Mouse (Mus musculus) embryonic stem cell, embryonic (primary cell): ENCODE measurements around the gene F2.

Experiments
- CTCF ChIA-PET, 4 experiments: fragments of 300-600 bp in 2 of 4; fragments of 350-600 bp in 2 of 4; sonication (Branson Sonifier 250); formaldehyde crosslinking; loops; one replicate each; lab custom pipeline; 2022; ENCODE audit warnings: inconsistent platforms in 2 of 4; lab: Charles Lee
- POLR2A ChIA-PET, 4 experiments: fragments of 300-600 bp in 2 of 4; fragments of 350-600 bp in 2 of 4; sonication (Branson Sonifier 250); formaldehyde crosslinking; loops; one replicate each; lab custom pipeline; 2022; ENCODE audit warnings: antibody characterized with exemption in 4 of 4, inconsistent platforms in 1 of 4; lab: Charles Lee

Gene F2

DNA sequence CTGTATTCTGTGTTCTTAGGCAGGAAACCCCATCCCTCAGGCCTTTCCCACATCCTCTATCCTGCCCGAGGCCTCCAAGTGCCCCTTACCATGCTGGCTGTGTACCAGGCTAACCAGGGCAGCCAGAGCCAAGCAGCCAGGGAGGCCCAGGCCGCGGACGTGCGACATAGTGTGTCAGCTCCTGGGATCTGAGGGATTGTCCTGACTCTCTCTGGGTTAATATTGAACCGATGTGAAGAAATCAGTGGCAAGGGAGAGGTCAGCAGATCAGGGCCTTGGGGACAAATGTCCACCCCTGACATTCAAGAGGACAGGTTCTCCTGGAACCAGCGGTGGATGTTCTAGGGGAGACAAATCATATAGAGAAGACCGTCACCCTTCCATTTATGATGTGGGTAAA, at the start of gene F2:
TSS of gene F2 (minus strand) at position 186 of the 400 bp plus-strand sequence.
- POLR2A ChIA-PET, result interaction anchor here (0.6 to 10.6 kb wide), 38 partner anchors 8 to 399 kb away, joined by 3 to 108 read pairs (median 5); partner anchors contain the start of genes Arhgap1 (in 3 of the 4), Zfp408 (in 3 of the 4), Ambra1 (in 1 of the 4) and Arfgap2 (in 1 of the 4)
- CTCF ChIA-PET, result interaction anchor here in 3 of 4 experiments (0.8 to 4.1 kb wide), 8 partner anchors 8 to 521 kb away, joined by 3 to 39 read pairs (median 3); partner anchors contain the start of genes Arhgap1 (in 1 of the 3) and Zfp408 (in 1 of the 3)

DNA sequence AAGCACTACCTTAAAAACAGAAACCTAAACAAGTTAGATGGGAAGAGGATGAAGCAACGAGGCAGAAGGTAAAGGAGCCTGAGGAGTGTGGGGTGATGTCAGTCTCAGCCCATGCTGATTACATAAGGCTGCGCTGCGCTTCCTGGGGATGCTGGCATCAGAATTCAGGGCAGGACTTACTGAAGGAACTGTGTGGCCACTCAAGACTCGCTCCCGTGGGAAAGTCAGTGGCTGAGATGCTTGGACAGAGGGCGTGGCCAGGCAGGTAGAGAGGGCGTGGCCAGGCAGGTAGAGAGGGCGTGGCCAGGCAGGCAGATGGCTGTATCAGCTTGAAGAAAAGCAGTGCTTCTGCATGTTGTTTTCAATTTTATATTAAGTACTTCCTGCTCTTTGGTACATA, 47.7 kb upstream of the F2 start:
- ChIA-PET CTCF (interaction anchor here in 3 of 4 experiments (0.9 to 1.6 kb wide), 5 partner anchors 10 to 31 kb away, joined by 3 to 7 read pairs (median 4); no protein-coding TSS in a partner anchor), POLR2A (interaction anchor here in 2 of 4 experiments (0.8 to 2.3 kb wide), 10 partner anchors 8 to 157 kb away, joined by 3 to 11 read pairs (median 4); partner anchors contain the start of genes Ambra1 (in 1 of the 2), Ckap5 (in 1 of the 2) and Harbi1 (in 1 of the 2))

DNA sequence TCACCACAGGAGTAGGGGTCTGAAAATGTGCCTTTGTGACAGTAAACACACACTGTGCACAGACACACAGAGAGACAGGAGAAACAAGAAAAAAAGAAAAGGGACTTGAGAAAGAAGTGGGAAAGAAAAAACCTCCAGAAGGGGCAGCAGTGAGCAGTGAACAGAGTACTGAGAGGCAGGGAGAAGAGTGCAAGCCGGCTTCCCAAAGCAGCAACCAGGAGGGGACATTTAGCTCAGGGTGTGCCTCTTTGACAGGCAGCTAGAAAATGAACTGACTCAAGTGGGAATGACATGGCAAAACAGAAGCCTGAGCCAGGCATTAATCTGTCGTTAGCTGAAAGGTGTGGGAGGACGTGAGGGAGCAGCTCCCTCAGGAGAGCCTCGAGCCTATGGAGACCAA, 46.6 kb upstream of the F2 start:
- POLR2A ChIA-PET, result interaction anchor here in 2 of 4 experiments (0.6 to 2.3 kb wide), 17 partner anchors 9 to 172 kb away, joined by 3 to 11 read pairs (median 4); partner anchors contain the start of genes Ambra1 (in 2 of the 2), Harbi1 (in 2 of the 2), Atg13 (in 1 of the 2) and Ckap5 (in 1 of the 2)
- CTCF ChIA-PET, result interaction anchor here (0.5 to 1.6 kb wide), 20 partner anchors 8 to 1269 kb away, joined by 3 to 8 read pairs (median 4); partner anchors contain the start of genes Atg13 (in 1 of the 4) and Harbi1 (in 1 of the 4)

DNA sequence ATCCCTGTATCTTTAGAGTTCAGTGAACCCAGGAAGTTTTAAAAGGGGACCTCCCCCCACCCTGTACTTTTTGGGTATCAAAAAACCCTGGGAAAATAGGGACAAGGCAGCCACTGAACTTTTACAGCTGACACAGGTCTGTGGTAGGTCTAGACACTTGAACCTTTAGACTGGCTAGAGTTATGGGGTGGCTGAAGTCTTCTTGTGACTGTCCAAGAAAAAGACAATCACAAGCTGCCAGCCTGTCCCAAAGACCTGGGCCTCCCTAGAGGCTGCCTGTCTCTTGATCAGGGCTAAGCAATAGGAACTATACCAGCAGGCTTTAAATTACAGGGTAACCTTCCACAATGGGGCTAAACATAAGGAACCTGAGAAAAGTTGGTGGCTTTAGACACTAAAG, 40.7 kb upstream of the F2 start:
- POLR2A ChIA-PET, result interaction anchor here in 2 of 4 experiments (0.6 kb wide), 3 partner anchors 226 to 412 kb away, joined by 3 to 8 read pairs (median 3); partner anchors contain the start of gene Arfgap2 (in 1 of the 2)
- CTCF ChIA-PET, result no interaction called here

DNA sequence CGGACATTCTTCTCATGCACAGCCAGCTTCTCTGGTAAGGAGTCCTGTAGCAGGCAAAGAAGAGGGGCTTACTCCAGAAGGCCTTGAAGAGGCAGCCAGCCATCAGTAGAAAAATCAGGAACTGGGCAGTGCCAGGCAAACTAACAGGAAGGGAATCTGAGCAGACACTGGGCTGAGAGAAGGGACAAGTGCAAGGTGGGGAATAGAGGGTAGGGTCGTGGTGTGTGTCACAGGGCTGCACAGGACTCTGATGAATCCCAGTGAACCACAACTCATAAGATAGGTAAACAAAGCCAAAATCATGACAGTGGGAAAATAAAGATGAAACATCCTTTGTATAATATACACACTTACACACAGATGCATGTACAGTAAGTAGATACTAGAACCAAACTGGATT, 40.2 kb upstream of the F2 start:
- ChIA-PET CTCF (no interaction called here), POLR2A (no interaction called here)

DNA sequence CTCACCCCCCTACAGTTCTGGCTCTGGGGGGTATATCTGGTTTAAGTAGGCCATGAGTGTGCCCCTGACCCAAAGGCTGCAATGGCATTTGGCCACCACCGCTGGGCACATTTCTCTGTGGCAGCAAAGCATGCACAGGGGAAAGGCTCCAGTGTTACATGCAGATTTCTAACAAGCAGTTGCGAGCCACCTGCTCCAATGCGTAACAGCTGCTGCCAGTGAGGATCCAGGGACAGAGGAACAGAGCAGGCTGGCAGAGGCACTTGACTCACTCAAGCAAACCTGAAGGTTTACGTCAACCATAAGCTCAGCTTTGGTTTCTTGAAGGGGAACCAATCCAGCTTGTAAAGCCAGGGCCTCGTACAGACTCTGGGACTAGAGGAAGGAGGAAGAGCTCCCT, 38.7 kb upstream of the F2 start:
- ChIA-PET POLR2A (interaction anchor here in 3 of 4 experiments (0.6 to 3.1 kb wide), 8 partner anchors 8 to 50 kb away, joined by 3 to 14 read pairs (median 3); partner anchors contain the start of gene F2 (in 1 of the 3)), CTCF (interaction anchor here in 2 of 4 experiments (1.1 to 1.6 kb wide), 3 partner anchors 8 to 19 kb away, joined by 3 to 6 read pairs (median 4); no protein-coding TSS in a partner anchor)

DNA sequence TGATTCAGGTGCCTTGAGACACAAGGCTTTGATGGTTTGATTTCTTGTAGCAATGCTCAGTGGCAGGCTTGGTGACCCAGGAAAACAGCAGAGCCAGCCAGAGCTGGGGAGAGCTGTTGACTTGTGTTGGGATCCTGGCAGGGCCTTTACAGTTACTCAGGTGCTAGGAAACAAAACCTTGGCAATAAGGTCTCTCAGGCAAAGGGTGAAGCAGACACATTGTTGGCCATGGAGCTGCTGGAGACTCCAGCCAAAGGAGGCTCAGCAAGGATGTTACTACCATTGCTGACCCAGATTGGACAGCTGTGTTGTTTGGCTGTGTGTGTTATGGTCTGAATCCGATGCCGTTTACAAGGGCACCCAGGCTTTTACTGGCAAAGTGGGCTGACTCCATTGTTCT, 37.4 kb upstream of the F2 start:
- ChIA-PET CTCF (interaction anchor here in 2 of 4 experiments (1.4 to 1.8 kb wide), 4 partner anchors 10 to 17 kb away, joined by 4 to 7 read pairs (median 6); no protein-coding TSS in a partner anchor), POLR2A (interaction anchor here in 3 of 4 experiments (0.6 to 8.4 kb wide), 23 partner anchors 8 to 382 kb away, joined by 3 to 40 read pairs (median 3); partner anchors contain the start of genes Ambra1 (in 2 of the 3), Arhgap1 (in 2 of the 3), Zfp408 (in 2 of the 3) and Atg13 (in 1 of the 3))

DNA sequence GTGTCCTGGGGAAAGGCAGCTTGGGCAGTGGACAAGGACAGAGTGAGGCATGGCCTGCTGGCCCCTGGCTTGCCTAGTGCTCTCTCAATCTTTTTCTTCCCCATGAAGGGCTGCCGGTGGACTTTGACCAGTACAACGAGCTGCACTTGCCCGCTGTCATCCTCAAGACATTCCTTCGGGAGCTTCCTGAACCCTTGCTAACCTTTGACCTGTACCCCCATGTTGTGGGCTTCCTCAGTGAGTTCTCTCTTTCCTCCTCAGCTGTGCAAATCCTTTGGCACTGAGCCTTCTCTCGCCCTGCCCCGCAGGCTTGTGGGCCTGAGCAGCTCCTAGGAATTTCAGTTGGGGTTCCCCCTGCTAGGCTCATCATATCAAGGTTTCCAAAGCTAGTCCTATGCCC, 33.8 kb upstream of the F2 start:
- ChIA-PET POLR2A (interaction anchor here in 2 of 4 experiments (0.7 to 8.4 kb wide), 4 partner anchors 12 to 41 kb away, joined by 3 to 40 read pairs (median 20); partner anchors contain the start of genes Atg13 (in 1 of the 2) and Harbi1 (in 1 of the 2)), CTCF (interaction anchor here in 2 of 4 experiments (1.0 to 1.8 kb wide), 2 partner anchors 13 to 24 kb away, joined by 3 to 4 read pairs; no protein-coding TSS in a partner anchor)

DNA sequence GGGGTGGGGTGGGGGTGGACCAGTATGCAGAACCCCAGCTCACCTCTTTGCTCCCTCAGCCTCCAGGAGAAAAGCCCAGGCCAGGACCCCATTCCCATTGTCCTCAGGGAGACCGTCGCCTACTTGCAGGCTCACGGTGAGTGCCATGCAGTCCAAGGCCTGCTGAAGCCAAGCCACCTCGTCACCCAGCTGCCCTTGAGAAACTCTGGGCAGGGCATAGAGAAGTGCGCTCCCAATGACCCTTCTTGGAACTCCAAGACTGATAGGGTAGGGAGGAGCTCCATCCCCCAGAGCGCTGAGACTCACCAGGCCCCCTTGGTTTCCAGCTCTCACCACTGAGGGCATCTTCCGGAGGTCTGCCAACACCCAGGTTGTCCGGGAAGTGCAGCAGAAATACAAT, 33.1 kb upstream of the F2 start:
- ChIA-PET POLR2A (interaction anchor here in 2 of 4 experiments (0.7 to 8.4 kb wide), 8 partner anchors 9 to 32 kb away, joined by 3 to 40 read pairs (median 4); no protein-coding TSS in a partner anchor), CTCF (interaction anchor here in 2 of 4 experiments (1.0 to 4.4 kb wide), 3 partner anchors 13 to 23 kb away, joined by 3 to 19 read pairs (median 4); no protein-coding TSS in a partner anchor)

DNA sequence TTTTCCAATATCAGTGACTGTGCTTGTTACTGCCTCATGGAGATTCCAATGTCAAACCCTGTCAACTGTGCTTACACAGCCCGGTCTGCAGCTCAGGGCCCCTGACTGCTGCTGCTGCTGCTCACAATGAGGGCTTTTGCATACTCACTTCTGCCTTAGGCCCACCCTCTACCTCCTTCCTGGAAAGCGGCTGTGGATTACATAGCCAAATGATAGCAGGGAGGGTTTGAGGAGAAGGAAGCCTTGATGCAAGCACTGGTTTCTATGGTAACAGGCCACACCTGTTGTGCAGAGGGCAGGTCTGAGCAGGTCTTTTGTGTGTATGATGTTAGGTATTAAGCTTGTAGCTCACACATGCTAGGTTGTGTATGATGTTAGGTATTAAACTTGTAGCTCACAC, 31.5 kb upstream of the F2 start:
- POLR2A ChIA-PET, result interaction anchor here in 3 of 4 experiments (0.7 to 8.4 kb wide), 18 partner anchors 9 to 43 kb away, joined by 3 to 40 read pairs (median 6); partner anchors contain the start of genes Arhgap1 (in 2 of the 3), Atg13 (in 2 of the 3), F2 (in 2 of the 3) and Harbi1 (in 2 of the 3)
- CTCF ChIA-PET, result interaction anchor here (0.5 to 4.4 kb wide), 5 partner anchors 11 to 251 kb away, joined by 3 to 19 read pairs (median 5); no protein-coding TSS in a partner anchor

DNA sequence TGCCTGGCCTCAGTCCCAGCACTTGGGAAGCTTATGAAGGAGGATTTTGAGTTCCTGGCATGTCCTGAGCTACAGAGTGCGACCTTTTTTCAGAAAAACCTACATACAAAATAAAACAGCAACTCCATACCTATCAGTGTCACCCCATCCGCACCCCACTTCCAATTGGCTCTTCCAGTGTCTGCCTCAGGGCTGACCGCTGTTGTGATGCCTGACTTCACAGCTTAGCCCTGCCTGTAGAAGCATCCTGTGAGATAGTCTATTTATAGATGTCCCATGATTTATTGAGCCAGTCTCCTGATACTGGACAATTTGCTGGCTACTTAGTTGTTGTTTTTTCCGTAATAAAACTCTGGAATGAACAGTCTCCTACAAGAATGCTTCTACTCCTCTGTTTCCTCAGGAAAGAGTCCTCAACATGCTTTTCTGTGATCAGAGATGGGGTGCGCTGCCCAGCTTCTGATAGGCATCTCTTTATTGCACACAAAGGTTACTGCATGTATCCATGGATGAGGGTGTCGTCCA, 30.2 kb upstream of the F2 start:
- CTCF ChIA-PET, result interaction anchor here in 1 of 4 experiments (4.4 kb wide), 1 partner anchor 10 kb away, joined by 19 read pairs; no protein-coding TSS in a partner anchor

DNA sequence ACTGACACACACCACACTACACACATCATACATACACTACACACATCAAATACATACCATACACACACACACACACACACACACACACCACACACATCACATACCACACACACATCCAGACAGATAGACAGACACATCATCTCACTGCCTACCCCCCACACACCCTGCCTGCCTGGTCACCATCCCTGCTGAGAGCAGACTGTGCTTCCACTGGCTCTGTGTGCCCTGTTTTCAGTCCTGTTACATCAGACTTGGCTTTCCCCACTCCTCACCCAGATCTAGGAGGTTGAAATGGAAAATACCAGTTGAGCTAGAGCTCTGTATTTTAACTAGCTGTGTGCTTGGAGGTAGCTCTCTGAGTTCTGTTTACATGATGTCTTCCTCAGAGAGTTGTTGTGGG, 28.6 kb upstream of the F2 start:
- ChIA-PET POLR2A (interaction anchor here in 1 of 4 experiments (1.0 kb wide), 1 partner anchor 15 kb away, joined by 3 read pairs; the partner anchor contains the start of genes Arhgap1 and Zfp408), CTCF (no interaction called here)

More for the DNA sequence above, 30.2 kb upstream of the F2 start:
- POLR2A ChIA-PET, result interaction anchor here in 2 of 4 experiments (0.5 to 8.4 kb wide), 12 partner anchors 8 to 704 kb away, joined by 3 to 40 read pairs (median 6); partner anchors contain the start of genes Arhgap1 (in 1 of the 2), F2 (in 1 of the 2) and Zfp408 (in 1 of the 2)

DNA sequence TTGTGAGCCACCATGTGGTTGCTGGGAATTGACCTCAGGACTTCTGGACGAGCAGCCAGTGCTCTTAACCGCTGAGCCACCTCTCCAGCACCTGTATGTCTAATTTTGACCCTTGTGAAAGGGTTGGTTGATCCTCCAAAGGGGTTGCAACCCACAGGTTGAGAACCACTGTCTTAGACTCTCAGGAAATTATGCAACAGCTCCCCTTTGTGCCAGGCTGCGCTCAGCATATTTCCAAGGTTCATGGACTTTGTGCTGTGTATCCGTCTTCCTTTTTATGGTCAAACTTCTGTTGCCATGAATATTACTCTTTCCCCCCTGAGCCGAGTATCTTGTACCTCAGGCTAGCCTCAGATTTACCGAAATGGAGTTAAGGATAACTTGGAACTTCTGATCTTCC, 24.8 kb upstream of the F2 start:
- ChIA-PET CTCF (interaction anchor here in 1 of 4 experiments (0.7 kb wide), 1 partner anchor 128 kb away, joined by 9 read pairs; no protein-coding TSS in a partner anchor), POLR2A (interaction anchor here in 1 of 4 experiments (1.2 to 1.4 kb wide), 2 partner anchors 11 to 22 kb away, joined by 3 to 4 read pairs; no protein-coding TSS in a partner anchor)

DNA sequence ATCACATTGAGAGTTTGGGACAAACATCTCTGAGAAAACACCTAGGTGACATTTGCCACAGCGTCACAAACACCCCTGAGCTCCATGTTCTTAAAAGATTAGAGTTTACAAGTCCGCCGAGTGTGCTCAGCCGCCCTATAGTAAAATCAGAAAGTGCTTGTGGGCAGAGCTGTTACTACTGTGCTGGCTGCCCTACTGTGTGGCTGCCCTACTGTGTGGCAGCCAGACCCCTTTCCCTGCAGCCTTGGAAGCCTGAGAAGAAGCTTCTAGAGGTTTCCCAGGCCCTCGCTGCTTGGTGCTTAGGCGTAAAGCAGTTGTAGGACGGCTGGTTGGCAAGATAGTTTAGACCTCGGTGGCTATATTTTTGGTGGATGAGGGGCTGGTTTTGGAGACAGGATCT, 23.4 kb upstream of the F2 start:
- ChIA-PET CTCF (interaction anchor here in 1 of 4 experiments (1.2 kb wide), 1 partner anchor 13 kb away, joined by 3 read pairs; no protein-coding TSS in a partner anchor), POLR2A (interaction anchor here in 3 of 4 experiments (1.0 to 2.2 kb wide), 7 partner anchors 8 to 31 kb away, joined by 3 to 9 read pairs (median 6); partner anchors contain the start of genes Arhgap1 (in 2 of the 3) and Zfp408 (in 2 of the 3))

DNA sequence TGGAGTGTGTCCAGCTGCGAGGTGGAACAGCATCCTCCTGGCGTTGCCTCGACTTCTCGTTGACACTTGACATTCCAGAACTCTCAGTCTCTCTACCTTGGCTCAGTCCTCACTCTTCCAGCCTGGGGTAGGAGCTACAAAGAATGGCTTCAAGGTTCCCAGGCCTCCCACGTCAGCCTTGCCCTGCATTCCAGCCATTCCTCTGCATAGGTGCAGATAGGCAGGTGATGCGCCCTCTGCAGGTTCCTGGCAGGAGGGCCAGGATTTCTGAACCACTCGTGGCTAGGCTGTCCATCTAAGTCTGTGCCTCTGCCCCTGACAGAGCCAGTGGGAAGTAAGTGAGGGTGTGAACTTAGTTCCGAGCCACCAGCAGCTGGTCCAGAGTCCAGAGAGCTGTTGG, 20.6 kb upstream of the F2 start:
- POLR2A ChIA-PET, result interaction anchor here in 3 of 4 experiments (0.5 to 4.5 kb wide), 29 partner anchors 10 to 747 kb away, joined by 3 to 38 read pairs (median 5); partner anchors contain the start of genes Ambra1 (in 2 of the 3), Atg13 (in 2 of the 3), F2 (in 2 of the 3) and Harbi1 (in 2 of the 3)
- CTCF ChIA-PET, result interaction anchor here (0.6 to 2.0 kb wide), 18 partner anchors 9 to 357 kb away, joined by 3 to 19 read pairs (median 4); partner anchors contain the start of gene F2 (in 1 of the 4)

DNA sequence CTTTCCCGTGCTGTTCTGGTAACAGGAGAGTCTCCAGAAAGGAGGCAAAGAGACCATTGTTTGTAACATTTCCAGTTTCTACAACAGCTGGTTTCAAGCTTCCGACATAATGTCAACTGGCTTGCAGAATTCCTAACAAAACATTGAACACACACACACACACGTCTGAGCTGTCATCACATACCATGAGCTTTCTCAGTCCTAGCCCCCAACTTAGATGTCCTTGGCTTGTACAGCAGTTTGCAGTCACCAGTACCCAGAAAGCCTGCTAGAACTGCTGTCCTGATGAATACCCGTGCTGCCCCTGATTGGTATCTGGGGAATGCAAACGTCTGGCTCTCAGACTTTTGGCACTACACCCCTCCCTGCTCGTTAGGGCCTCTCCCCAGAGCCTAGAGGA, 19.6 kb upstream of the F2 start:
- ChIA-PET CTCF (interaction anchor here in 2 of 4 experiments (1.1 to 2.0 kb wide), 5 partner anchors 9 to 168 kb away, joined by 3 to 19 read pairs (median 4); no protein-coding TSS in a partner anchor), POLR2A (interaction anchor here in 2 of 4 experiments (0.6 to 4.5 kb wide), 17 partner anchors 9 to 419 kb away, joined by 3 to 38 read pairs (median 7); partner anchors contain the start of genes F2 (in 2 of the 2), Atg13 (in 1 of the 2), Ddb2 (in 1 of the 2) and Harbi1 (in 1 of the 2))

DNA sequence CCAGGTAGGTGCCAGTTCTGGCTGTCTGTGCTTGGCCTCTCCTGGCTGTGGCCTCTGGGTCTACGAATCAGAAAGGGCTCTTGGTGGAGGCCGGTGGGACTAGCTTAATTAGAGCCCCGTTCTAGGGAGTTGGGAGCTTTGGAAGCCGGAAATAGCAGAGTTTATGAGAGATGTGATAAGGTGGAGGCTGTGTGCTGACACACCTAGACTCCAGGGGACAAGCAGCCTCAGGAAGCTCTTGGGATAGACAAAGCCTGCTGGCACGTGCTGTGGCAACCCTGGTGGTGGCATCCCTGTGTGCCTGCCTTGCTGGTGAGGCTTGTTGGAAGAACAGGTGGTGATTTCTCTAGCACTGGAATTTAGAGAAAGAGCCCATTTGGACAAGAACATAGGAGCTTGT, 19.2 kb upstream of the F2 start:
- ChIA-PET POLR2A (interaction anchor here in 3 of 4 experiments (0.6 to 4.5 kb wide), 12 partner anchors 9 to 400 kb away, joined by 3 to 38 read pairs (median 8); partner anchors contain the start of genes F2 (in 2 of the 3), Ambra1 (in 1 of the 3), Atg13 (in 1 of the 3) and Harbi1 (in 1 of the 3)), CTCF (interaction anchor here in 1 of 4 experiments (1.1 kb wide), 1 partner anchor 9 kb away, joined by 4 read pairs; no protein-coding TSS in a partner anchor)
